Mouse (Mus musculus) small intestine, adult 2 months (tissue): Measurements from ENCODE around the gene Arhgef3.

Experiments
- CTCF ChIP-seq: fragments of 200-500 bp; IDR thresholded peaks from 2 replicates; pipeline ENCODE4 v1.5.1; 2012; ENCODE audit warnings: low read depth, mild to moderate bottlenecking, control low read depth, inconsistent platforms, low read length, moderate library complexity, mixed read lengths; ENCODE audit not compliant: insufficient replicate concordance, insufficient read length; ENCODE audit errors: extremely low read depth
- POLR2A ChIP-seq: fragments of 200-500 bp; IDR thresholded peaks from 2 replicates; pipeline ENCODE4 v1.6.1; 2012; ENCODE audit warnings: low read depth, mild to moderate bottlenecking, control low read depth, inconsistent platforms, low read length, moderate library complexity

DNA sequence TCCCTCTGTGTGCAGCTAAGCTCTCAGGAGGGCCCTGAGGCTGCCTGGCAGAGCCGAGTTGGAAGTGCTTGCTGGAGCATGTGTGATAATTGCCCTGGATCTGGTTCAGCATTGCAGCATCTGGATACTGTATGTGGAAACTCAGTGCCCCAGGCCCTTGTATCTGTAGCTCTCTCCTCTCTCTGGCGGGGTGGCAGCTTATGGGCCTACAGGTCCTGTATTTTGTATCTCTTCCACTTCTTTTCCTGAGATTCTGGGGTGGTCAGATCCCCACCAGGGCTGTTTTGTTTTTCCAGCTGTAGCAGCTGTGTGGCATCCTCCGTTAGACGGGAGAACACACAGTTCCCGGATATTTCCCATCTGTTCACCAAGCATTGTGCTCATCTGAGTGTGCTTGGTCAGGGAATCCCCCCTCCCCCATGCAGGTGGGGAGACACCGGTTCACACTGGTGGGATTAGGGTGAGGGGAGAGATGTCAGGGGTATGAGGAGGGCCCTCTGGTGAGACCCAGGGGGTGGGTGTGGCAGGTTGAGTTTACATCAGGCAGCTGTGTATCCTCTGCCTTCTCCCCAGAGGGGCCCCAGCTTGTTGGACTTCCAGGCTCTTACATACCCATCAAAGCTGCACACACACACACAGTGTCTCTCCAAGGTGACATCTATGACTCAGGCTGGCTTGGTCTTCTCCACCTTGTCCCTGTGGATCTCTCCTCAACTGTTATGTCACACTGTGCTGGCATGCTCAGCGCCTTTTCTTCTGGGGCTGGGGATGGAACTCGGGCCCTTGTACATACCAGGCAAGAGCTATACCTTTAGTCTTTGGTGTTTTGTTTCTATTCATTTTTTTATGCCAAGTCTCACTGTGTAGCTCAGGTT lies 30.7 kb downstream of the Arhgef3 start:
- TF ChIP-seq CTCF (no peak), POLR2A (no peak)
